Mouse (Mus musculus) embryonic fibroblast, embryonic 13.5 days (primary cell): ENCODE measurements around the gene Crat.

ENCODE experiments used
- CTCF ChIP-seq: IDR thresholded peaks from 2 replicates; pipeline ENCODE4 v1.5.1; 2011; ENCODE audit warnings: mild to moderate bottlenecking, control low read depth, low read length, moderate library complexity, borderline replicate concordance; ENCODE audit not compliant: insufficient read depth
- POLR2A ChIP-seq: IDR thresholded peaks from 2 replicates; pipeline ENCODE4 v1.6.1; 2011; ENCODE audit warnings: low read depth, mild to moderate bottlenecking, control low read depth, low read length, moderate library complexity

DNA sequence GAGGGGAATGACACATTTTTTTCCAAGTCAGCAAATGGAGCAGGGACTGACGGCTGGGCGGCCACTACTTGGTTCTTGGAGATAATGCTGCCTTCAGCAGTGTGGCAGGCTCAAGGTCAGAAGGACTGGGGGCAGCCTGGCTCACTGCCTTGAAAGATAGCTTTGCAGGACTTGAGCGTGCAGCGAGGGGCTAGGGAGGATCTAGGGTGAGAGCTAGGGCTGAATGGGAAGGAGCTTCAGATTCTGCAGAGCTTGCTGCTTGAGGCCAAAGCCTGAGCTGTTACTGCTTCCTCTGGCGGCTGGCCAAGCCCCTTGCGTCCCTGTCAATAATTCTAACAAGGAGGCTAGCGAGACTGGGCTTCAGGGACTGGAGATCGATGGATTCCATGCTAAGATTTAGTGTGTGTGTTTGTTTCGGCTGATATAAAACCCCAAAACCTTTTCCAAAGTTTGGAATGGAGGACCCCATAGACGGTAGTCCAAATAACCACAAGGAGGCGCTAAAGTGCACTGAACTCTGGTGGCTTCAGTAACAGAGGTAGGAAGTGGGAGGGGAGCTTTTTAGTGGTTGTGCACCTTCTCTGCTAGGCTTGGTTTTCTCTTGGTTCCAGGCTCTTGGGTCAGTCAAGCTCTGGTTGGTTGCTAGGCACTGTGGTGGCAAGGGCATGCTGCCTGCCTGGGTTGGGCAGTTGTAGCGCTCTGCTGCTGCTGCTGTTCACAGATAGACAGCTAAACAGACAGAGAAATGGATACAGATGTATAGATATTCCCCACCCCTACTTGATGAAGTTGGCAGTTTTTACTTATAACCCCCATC is 25.3 kb upstream of the Crat start:
- TF ChIP-seq CTCF (no peak), POLR2A (peak; percentile 68)
